Mouse (Mus musculus) hindbrain, embryonic 10.5 days (tissue): ENCODE results near the gene Sltm. TPM values are rescaled to one million over a fixed set of nuclear protein-coding genes. Genes with fewer than 3 reads are reported as not detected.

Experiments
- DNase-seq: peaks from one replicate; pipeline ENCODE4 v3.0.0-alpha.2; 2017; ENCODE audit warnings: low spot score
- H3K27ac ChIP-seq: fragments of 300-500 bp; sonication (generic); 2 replicates; pipeline ENCODE4 v1.5.1; 2016; ENCODE audit warnings: mild to moderate bottlenecking, moderate library complexity
- H3K27me3 ChIP-seq: fragments of 300-500 bp; sonication (generic); 2 replicates; pipeline ENCODE4 v1.6.1; 2016; ENCODE audit warnings: mild to moderate bottlenecking; ENCODE audit not compliant: poor library complexity, insufficient read depth, severe bottlenecking
- H3K36me3 ChIP-seq: fragments of 300-500 bp; sonication (generic); 2 replicates; pipeline ENCODE4 v1.6.1; 2016; ENCODE audit warnings: mild to moderate bottlenecking, moderate library complexity
- H3K4me1 ChIP-seq: fragments of 300-500 bp; sonication (generic); replicated peaks from 2 replicates; pipeline ENCODE4 v1.6.1; 2016; ENCODE audit warnings: mild to moderate bottlenecking
- H3K4me3 ChIP-seq: fragments of 300-500 bp; sonication (generic); 2 replicates; pipeline ENCODE4 v1.5.1; 2016; ENCODE audit warnings: mild to moderate bottlenecking, moderate library complexity
- H3K9me3 ChIP-seq: fragments of 300-500 bp; sonication (generic); 2 replicates; pipeline ENCODE4 v1.6.1; 2016; ENCODE audit warnings: mild to moderate bottlenecking, moderate library complexity
- WGBS: fragments of 180-500 bp; shearing (Covaris S2); methylation state at CpG from one replicate; pipeline ENCODE4 v1.1.7; 2016; 5-methylcytosine and 5-hydroxymethylcytosine counted together
- polyA plus RNA-seq: library from polyadenylated mRNA; unstranded; fragments of >200 nt; fragmentation: Nextera tagmentation; extraction: Ambion mirVana; gene quantifications from 2 replicates; pipeline ENCODE4 v1.2.1, GENCODE M21; 2016

Sltm gene
- polyA plus RNA-seq, 1 experiment from 2014 or later: 47.1 TPM

DNA sequence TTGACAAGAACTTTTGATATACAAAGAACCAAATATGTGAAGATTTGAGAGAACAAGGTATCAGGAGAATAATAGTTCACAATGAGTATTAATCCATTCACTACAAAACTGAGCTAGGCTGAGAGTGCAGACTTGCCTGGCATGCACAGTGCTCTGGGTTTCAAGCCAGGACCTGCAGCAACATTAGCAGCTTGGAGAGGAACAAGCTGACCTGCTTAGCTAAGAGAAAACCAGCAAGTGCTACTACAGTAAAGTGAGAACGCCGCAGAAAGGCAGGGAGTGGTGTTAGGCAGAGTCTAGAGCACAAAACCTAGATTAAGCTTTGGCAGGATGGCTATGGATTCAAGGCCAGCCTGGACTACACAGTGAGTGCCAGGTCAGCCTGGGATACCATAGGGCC, 87.2 kb downstream of the Sltm start:
- Histone ChIP-seq H3K27ac (no peak overlapping the region), H3K9me3 (no peaks in the 10 kb centered on the region), H3K36me3 (peaks cover 5% of the 10 kb centered on the region), H3K4me1 (no peaks in the 10 kb centered on the region), H3K4me3 (no peak overlapping the region), H3K27me3 (no peaks in the 10 kb centered on the region)
- WGBS: 96% methylated on average over 2 of the region's 2 CpGs
- no peak for DNase-seq

- no peaks in the 10 kb centered on the region for H3K4me1 ChIP-seq
- no peaks in the 10 kb centered on the region for H3K9me3 ChIP-seq
- WGBS: 33% methylated on average over 5 of the region's 5 CpGs
- H3K27me3 ChIP-seq: no peaks in the 10 kb centered on the region
- H3K27ac ChIP-seq: no peak overlapping the region
- DNase-seq: no peak
- no peaks in the 10 kb centered on the region for H3K36me3 ChIP-seq
- no peak overlapping the region for H3K4me3 ChIP-seq
Observed at GRCm38 (mm10) chr9:70631665-70632064, 89.1 kb downstream of the Sltm start.

- WGBS: 86% methylated on average over 2 of the region's 2 CpGs
- H3K27ac ChIP-seq: no peak overlapping the region
- H3K36me3 ChIP-seq: no peaks in the 10 kb centered on the region
- DNase-seq: no peak
- no peak overlapping the region for H3K4me3 ChIP-seq
- no peaks in the 10 kb centered on the region for H3K4me1 ChIP-seq
- no peaks in the 10 kb centered on the region for H3K9me3 ChIP-seq
- no peaks in the 10 kb centered on the region for H3K27me3 ChIP-seq
Observed at GRCm38 (mm10) chr9:70636748-70637147, 94.2 kb downstream of the Sltm start.

Other genes starting within 250 kb of the Sltm start
- gene Ccnb2, start 121.2 kb upstream of the Sltm start, polyA plus RNA-seq: 220 and 240 TPM in 2 replicates
- 33.5 and 37.1 TPM in 2 replicates for gene Rnf111, start 39.0 kb upstream of the Sltm start, polyA plus RNA-seq
- 0.24 and 0.52 TPM in 2 replicates for gene Gm10642, start 113.5 kb downstream of the Sltm start, polyA plus RNA-seq
- gene Mindy2, start 114.4 kb downstream of the Sltm start, polyA plus RNA-seq: 5.2 and 8.2 TPM in 2 replicates
- 52.2 and 62.8 TPM in 2 replicates for gene Adam10, start 136.2 kb downstream of the Sltm start, polyA plus RNA-seq